Mouse (Mus musculus) brain, embryonic 14.5 days (tissue): ENCODE results near the gene Zdhhc5.

Experiments used
- CTCF ChIP-seq: fragments of 200-500 bp; IDR thresholded peaks from 2 replicates; pipeline ENCODE4 v1.5.1; 2012; ENCODE audit warnings: inconsistent platforms, mild to moderate bottlenecking, moderate library complexity, borderline replicate concordance; ENCODE audit not compliant: insufficient read depth, insufficient read length; ENCODE audit errors: extremely low read depth
- POLR2A ChIP-seq: fragments of 200-500 bp; IDR thresholded peaks from 2 replicates; pipeline ENCODE4 v1.6.1; 2012; ENCODE audit warnings: mild to moderate bottlenecking, inconsistent platforms, borderline replicate concordance; ENCODE audit not compliant: poor library complexity, insufficient read depth, insufficient read length, severe bottlenecking; ENCODE audit errors: extremely low read depth

GRCm38 (mm10) chr2:84705295-84705694, 9.7 kb downstream of the Zdhhc5 start:
- no peak for TF ChIP-seq CTCF
- TF ChIP-seq POLR2A, result no peak
